Mouse (Mus musculus): Measurements from ENCODE around the gene Gm49396. TPM values are rescaled to one million over a fixed set of nuclear protein-coding genes. Genes with fewer than 3 reads are reported as not detected.
A peak's percentile ranks its signal among the peaks of the same experiment; 100 is the strongest.

Gm49396 gene
- polyA plus RNA-seq, 1 experiment from 2014 or later: 15.1 TPM

- H3K4me3 ChIP-seq: no peak overlapping the region
- WGBS: 46% methylated on average over 8 of the region's 8 CpGs
- no peak for ATAC-seq (ENCODE audit: borderline replicate concordance, extremely low read depth, low FRiP score, low TSS enrichment)
- H3K9ac ChIP-seq: no peak overlapping the region
- H3K27ac ChIP-seq: peak overlapping the region; percentile 95; the same call in 1 of the 2 replicates
- H3K27me3 ChIP-seq: no peaks in the 10 kb centered on the region
- H3K4me1 ChIP-seq: peaks cover 15% of the 10 kb centered on the region
- H3K4me2 ChIP-seq: no peak overlapping the region
- no peaks in the 10 kb centered on the region for H3K36me3 ChIP-seq
- H3K9me3 ChIP-seq: no peaks in the 10 kb centered on the region
Measured at GRCm38 (mm10) chr7:30604424-30604823, 41.3 kb downstream of the Gm49396 start.

GRCm38 (mm10) chr7:30604944-30605343, 41.8 kb downstream of the Gm49396 start:
- no peak overlapping the region for H3K4me3 ChIP-seq
- H3K36me3 ChIP-seq: no peaks in the 10 kb centered on the region
- no peak overlapping the region for H3K9ac ChIP-seq
- 82% methylated on average over 8 of the region's 8 CpGs for WGBS
- peaks cover 15% of the 10 kb centered on the region for H3K4me1 ChIP-seq
- H3K27ac ChIP-seq: no peak overlapping the region
- ATAC-seq (ENCODE audit: borderline replicate concordance, extremely low read depth, low FRiP score, low TSS enrichment): no peak
- H3K27me3 ChIP-seq: no peaks in the 10 kb centered on the region
- no peak overlapping the region for H3K4me2 ChIP-seq
- H3K9me3 ChIP-seq: no peaks in the 10 kb centered on the region

- Histone ChIP-seq H3K9me3 (no peaks in the 10 kb centered on the region), H3K36me3 (no peaks in the 10 kb centered on the region), H3K4me2 (no peak overlapping the region), H3K4me1 (peaks cover 15% of the 10 kb centered on the region), H3K27ac (no peak overlapping the region), H3K27me3 (no peaks in the 10 kb centered on the region), H3K9ac (no peak overlapping the region), H3K4me3 (no peak overlapping the region)
- WGBS: 19% methylated on average over 8 of the region's 8 CpGs
- ATAC-seq (ENCODE audit: borderline replicate concordance, extremely low read depth, low FRiP score, low TSS enrichment): peak; percentile 55; the same call in 1 of the 2 replicates
Measured at GRCm38 (mm10) chr7:30607706-30608309, 44.7 kb downstream of the Gm49396 start.

- no peak overlapping the region for H3K9ac ChIP-seq
- no peak overlapping the region for H3K4me3 ChIP-seq
- ATAC-seq (ENCODE audit: borderline replicate concordance, extremely low read depth, low FRiP score, low TSS enrichment): no peak
- 46% methylated on average over 16 of the region's 16 CpGs for WGBS
- no peaks in the 10 kb centered on the region for H3K36me3 ChIP-seq
- no peak overlapping the region for H3K4me2 ChIP-seq
- H3K4me1 ChIP-seq: peaks cover 9% of the 10 kb centered on the region
- H3K27me3 ChIP-seq: no peaks in the 10 kb centered on the region
- no peaks in the 10 kb centered on the region for H3K9me3 ChIP-seq
- H3K27ac ChIP-seq: no peak overlapping the region
Measured at GRCm38 (mm10) chr7:30608476-30608875, 45.3 kb downstream of the Gm49396 start.

GRCm38 (mm10) chr7:30610043-30610442, 46.9 kb downstream of the Gm49396 start:
- Histone ChIP-seq H3K4me2 (no peak overlapping the region), H3K4me1 (peaks cover 8% of the 10 kb centered on the region), H3K4me3 (no peak overlapping the region), H3K27me3 (no peaks in the 10 kb centered on the region), H3K9ac (no peak overlapping the region), H3K36me3 (no peaks in the 10 kb centered on the region), H3K9me3 (no peaks in the 10 kb centered on the region), H3K27ac (no peak overlapping the region)
- no peak for ATAC-seq (ENCODE audit: borderline replicate concordance, extremely low read depth, low FRiP score, low TSS enrichment)
- WGBS: 41% methylated on average over 7 of the region's 7 CpGs

GRCm38 (mm10) chr7:30612654-30613402, 49.7 kb downstream of the Gm49396 start, which contains the start of gene Upk1a:
Gene Upk1a, minus strand, starts transcription at chr7:30612847.
- Histone ChIP-seq H3K27me3 (no peaks in the 10 kb centered on the region), H3K36me3 (peaks cover 20% of the 10 kb centered on the region), H3K27ac (no peak within 1 kb of the TSS), H3K4me2 (no peak within 1 kb of the TSS), H3K9ac (no peak within 1 kb of the TSS), H3K9me3 (no peaks in the 10 kb centered on the region), H3K4me1 (peaks cover 8% of the 10 kb centered on the region), H3K4me3 (no peak within 1 kb of the TSS)
- no peak for ATAC-seq (ENCODE audit: borderline replicate concordance, extremely low read depth, low FRiP score, low TSS enrichment)
- WGBS: 60% methylated on average over 8 of the region's 8 CpGs

GRCm38 (mm10) chr7:30613529-30614112, 50.5 kb downstream of the Gm49396 start:
- H3K27me3 ChIP-seq: no peaks in the 10 kb centered on the region
- no peaks in the 10 kb centered on the region for H3K9me3 ChIP-seq
- 22% methylated on average over 14 of the region's 14 CpGs for WGBS
- H3K4me2 ChIP-seq: no peak overlapping the region
- peaks cover under 1% of the 10 kb centered on the region for H3K4me1 ChIP-seq
- peaks cover 28% of the 10 kb centered on the region for H3K36me3 ChIP-seq
- 0 out of 2 replicates have a peak, but pooled peaks have one; percentile 35 for ATAC-seq (ENCODE audit: borderline replicate concordance, extremely low read depth, low FRiP score, low TSS enrichment)
- H3K9ac ChIP-seq: no peak overlapping the region
- no peak overlapping the region for H3K27ac ChIP-seq
- no peak overlapping the region for H3K4me3 ChIP-seq

- Histone ChIP-seq H3K4me3 (no peak overlapping the region), H3K27me3 (no peaks in the 10 kb centered on the region), H3K4me1 (no peaks in the 10 kb centered on the region), H3K36me3 (peaks cover 36% of the 10 kb centered on the region), H3K9ac (no peak overlapping the region), H3K9me3 (no peaks in the 10 kb centered on the region), H3K27ac (no peak overlapping the region), H3K4me2 (no peak overlapping the region)
- 73% methylated on average over 2 of the region's 2 CpGs for WGBS
- ATAC-seq (ENCODE audit: borderline replicate concordance, extremely low read depth, low FRiP score, low TSS enrichment): no peak
Measured at GRCm38 (mm10) chr7:30614454-30614853, 51.3 kb downstream of the Gm49396 start.

- no peaks in the 10 kb centered on the region for H3K9me3 ChIP-seq
- ATAC-seq (ENCODE audit: borderline replicate concordance, extremely low read depth, low FRiP score, low TSS enrichment): no peak
- peaks cover 40% of the 10 kb centered on the region for H3K36me3 ChIP-seq
- H3K27me3 ChIP-seq: no peaks in the 10 kb centered on the region
- H3K4me3 ChIP-seq: no peak overlapping the region
- H3K9ac ChIP-seq: no peak overlapping the region
- H3K27ac ChIP-seq: no peak overlapping the region
- no peaks in the 10 kb centered on the region for H3K4me1 ChIP-seq
- WGBS: 52% methylated on average over 5 of the region's 5 CpGs
- H3K4me2 ChIP-seq: no peak overlapping the region
Measured at GRCm38 (mm10) chr7:30615049-30615760, 52.1 kb downstream of the Gm49396 start.
